Mouse (Mus musculus): Measurements from ENCODE around the gene 4933427I04Rik. TPM values are rescaled to one million over a fixed set of nuclear protein-coding genes. Genes with fewer than 3 reads are reported as not detected.

4933427I04Rik gene
- total and polyA plus RNA-seq, 2 experiments, result not detected

- Histone ChIP-seq H3K9ac (ENCODE audit: low read depth, low read length) (no peak overlapping the region), H3K4me1 (ENCODE audit: control insufficient read depth, insufficient read depth, low read length) (no peaks in the 10 kb centered on the region), H3K27ac (replicated peaks; ENCODE audit: insufficient read depth, low read depth, low read length) (no peak overlapping the region), H3K79me2 (ENCODE audit: control insufficient read depth, insufficient read depth, low read length) (no peaks in the 10 kb centered on the region), H3K27me3 (ENCODE audit: control insufficient read depth, insufficient read depth, low read length) (no peaks in the 10 kb centered on the region), H3K36me3 (ENCODE audit: control insufficient read depth, insufficient read depth, low read length) (no peaks in the 10 kb centered on the region), H3K4me3 (ENCODE audit: insufficient read depth, low read depth, low read length) (no peak overlapping the region)
- 86% methylated on average over 8 of the region's 8 CpGs for WGBS
- DNase-seq (ENCODE audit: extremely low read depth, low read depth, low spot score), result no peak
- TF ChIP-seq POLR2A (IDR thresholded peaks at IDR 0.05; ENCODE audit: extremely low read depth, insufficient read depth, low read length), result no peak
- no peak for TF ChIP-seq CTCF (IDR thresholded peaks at IDR 0.05; ENCODE audit: low read depth, low read length)
These were observed 17.4 kb upstream of the 4933427I04Rik start for GRCm38 (mm10) chr4:123842126-123842525.

GRCm38 (mm10) chr4:123856888-123857287, 2.6 kb upstream of the 4933427I04Rik start:
- no peak overlapping the region for H3K27ac ChIP-seq (replicated peaks; ENCODE audit: insufficient read depth, low read depth, low read length)
- no peaks in the 10 kb centered on the region for H3K27me3 ChIP-seq (ENCODE audit: control insufficient read depth, insufficient read depth, low read length)
- no peak for TF ChIP-seq CTCF (IDR thresholded peaks at IDR 0.05; ENCODE audit: low read depth, low read length)
- TF ChIP-seq POLR2A (IDR thresholded peaks at IDR 0.05; ENCODE audit: extremely low read depth, insufficient read depth, low read length), result no peak
- no peak overlapping the region for H3K9ac ChIP-seq (ENCODE audit: low read depth, low read length)
- no peaks in the 10 kb centered on the region for H3K79me2 ChIP-seq (ENCODE audit: control insufficient read depth, insufficient read depth, low read length)
- DNase-seq (ENCODE audit: extremely low read depth, low read depth, low spot score), result no peak
- H3K4me1 ChIP-seq (ENCODE audit: control insufficient read depth, insufficient read depth, low read length), result no peaks in the 10 kb centered on the region
- no peaks in the 10 kb centered on the region for H3K36me3 ChIP-seq (ENCODE audit: control insufficient read depth, insufficient read depth, low read length)
- WGBS, result 76% methylated on average over 4 of the region's 4 CpGs
- H3K4me3 ChIP-seq (ENCODE audit: insufficient read depth, low read depth, low read length), result no peak overlapping the region

GRCm38 (mm10) chr4:123858090-123858489, 1.4 kb upstream of the 4933427I04Rik start:
- no peaks in the 10 kb centered on the region for H3K4me1 ChIP-seq (ENCODE audit: control insufficient read depth, insufficient read depth, low read length)
- H3K36me3 ChIP-seq (ENCODE audit: control insufficient read depth, insufficient read depth, low read length), result no peaks in the 10 kb centered on the region
- DNase-seq (ENCODE audit: extremely low read depth, low read depth, low spot score), result no peak
- H3K27ac ChIP-seq (replicated peaks; ENCODE audit: insufficient read depth, low read depth, low read length), result no peak overlapping the region
- WGBS, result 85% methylated on average over 7 of the region's 7 CpGs
- H3K4me3 ChIP-seq (ENCODE audit: insufficient read depth, low read depth, low read length), result no peak overlapping the region
- H3K9ac ChIP-seq (ENCODE audit: low read depth, low read length), result no peak overlapping the region
- H3K27me3 ChIP-seq (ENCODE audit: control insufficient read depth, insufficient read depth, low read length), result no peaks in the 10 kb centered on the region
- TF ChIP-seq CTCF (IDR thresholded peaks at IDR 0.05; ENCODE audit: low read depth, low read length) (no peak), POLR2A (IDR thresholded peaks at IDR 0.05; ENCODE audit: extremely low read depth, insufficient read depth, low read length) (no peak)
- H3K79me2 ChIP-seq (ENCODE audit: control insufficient read depth, insufficient read depth, low read length), result no peaks in the 10 kb centered on the region

GRCm38 (mm10) chr4:123859803-123860202, 324 bp downstream of the 4933427I04Rik start:
- no peak overlapping the region for H3K27ac ChIP-seq (replicated peaks; ENCODE audit: insufficient read depth, low read depth, low read length)
- 54% methylated on average over 2 of the region's 2 CpGs for WGBS
- H3K27me3 ChIP-seq (ENCODE audit: control insufficient read depth, insufficient read depth, low read length), result no peaks in the 10 kb centered on the region
- TF ChIP-seq CTCF (IDR thresholded peaks at IDR 0.05; ENCODE audit: low read depth, low read length) (no peak), POLR2A (IDR thresholded peaks at IDR 0.05; ENCODE audit: extremely low read depth, insufficient read depth, low read length) (no peak)
- no peaks in the 10 kb centered on the region for H3K79me2 ChIP-seq (ENCODE audit: control insufficient read depth, insufficient read depth, low read length)
- no peaks in the 10 kb centered on the region for H3K4me1 ChIP-seq (ENCODE audit: control insufficient read depth, insufficient read depth, low read length)
- no peaks in the 10 kb centered on the region for H3K36me3 ChIP-seq (ENCODE audit: control insufficient read depth, insufficient read depth, low read length)
- DNase-seq (ENCODE audit: extremely low read depth, low read depth, low spot score), result no peak
- H3K4me3 ChIP-seq (ENCODE audit: insufficient read depth, low read depth, low read length), result no peak overlapping the region
- H3K9ac ChIP-seq (ENCODE audit: low read depth, low read length), result no peak overlapping the region

- Histone ChIP-seq H3K4me3 (ENCODE audit: insufficient read depth, low read depth, low read length) (no peak overlapping the region), H3K27me3 (ENCODE audit: control insufficient read depth, insufficient read depth, low read length) (no peaks in the 10 kb centered on the region), H3K27ac (replicated peaks; ENCODE audit: insufficient read depth, low read depth, low read length) (no peak overlapping the region), H3K4me1 (ENCODE audit: control insufficient read depth, insufficient read depth, low read length) (no peaks in the 10 kb centered on the region), H3K36me3 (ENCODE audit: control insufficient read depth, insufficient read depth, low read length) (no peaks in the 10 kb centered on the region), H3K79me2 (ENCODE audit: control insufficient read depth, insufficient read depth, low read length) (no peaks in the 10 kb centered on the region), H3K9ac (ENCODE audit: low read depth, low read length) (no peak overlapping the region)
- DNase-seq (ENCODE audit: extremely low read depth, low read depth, low spot score), result no peak
- 81% methylated on average over 5 of the region's 5 CpGs for WGBS
- TF ChIP-seq CTCF (IDR thresholded peaks at IDR 0.05; ENCODE audit: low read depth, low read length), result no peak
- TF ChIP-seq POLR2A (IDR thresholded peaks at IDR 0.05; ENCODE audit: extremely low read depth, insufficient read depth, low read length), result no peak
These were observed 1.1 kb downstream of the 4933427I04Rik start for GRCm38 (mm10) chr4:123860621-123861020.

- Histone ChIP-seq H3K36me3 (ENCODE audit: control insufficient read depth, insufficient read depth, low read length) (no peaks in the 10 kb centered on the region), H3K79me2 (ENCODE audit: control insufficient read depth, insufficient read depth, low read length) (no peaks in the 10 kb centered on the region), H3K27ac (replicated peaks; ENCODE audit: insufficient read depth, low read depth, low read length) (no peak overlapping the region), H3K4me1 (ENCODE audit: control insufficient read depth, insufficient read depth, low read length) (no peaks in the 10 kb centered on the region), H3K9ac (ENCODE audit: low read depth, low read length) (no peak overlapping the region), H3K27me3 (ENCODE audit: control insufficient read depth, insufficient read depth, low read length) (no peaks in the 10 kb centered on the region), H3K4me3 (ENCODE audit: insufficient read depth, low read depth, low read length) (no peak overlapping the region)
- TF ChIP-seq POLR2A (IDR thresholded peaks at IDR 0.05; ENCODE audit: extremely low read depth, insufficient read depth, low read length) (no peak), CTCF (IDR thresholded peaks at IDR 0.05; ENCODE audit: low read depth, low read length) (no peak)
- no peak for DNase-seq (ENCODE audit: extremely low read depth, low read depth, low spot score)
- WGBS, result 91% methylated on average over 5 of the region's 5 CpGs
These were observed 34.2 kb downstream of the 4933427I04Rik start for GRCm38 (mm10) chr4:123893726-123894125.

Data from liver, adult 2 months (tissue).